Mouse (Mus musculus): Measurements from ENCODE around the gene Tnip1.

Gene Tnip1

GRCm38 (mm10) chr11:54932540-54932939, 30.2 kb downstream of the Tnip1 start:
- DNase-seq (ENCODE audit: low spot score) = no peak

GRCm38 (mm10) chr11:54931405-54932093, 31.2 kb downstream of the Tnip1 start:
- DNase-seq (ENCODE audit: low spot score) = peak; percentile 38

DNA sequence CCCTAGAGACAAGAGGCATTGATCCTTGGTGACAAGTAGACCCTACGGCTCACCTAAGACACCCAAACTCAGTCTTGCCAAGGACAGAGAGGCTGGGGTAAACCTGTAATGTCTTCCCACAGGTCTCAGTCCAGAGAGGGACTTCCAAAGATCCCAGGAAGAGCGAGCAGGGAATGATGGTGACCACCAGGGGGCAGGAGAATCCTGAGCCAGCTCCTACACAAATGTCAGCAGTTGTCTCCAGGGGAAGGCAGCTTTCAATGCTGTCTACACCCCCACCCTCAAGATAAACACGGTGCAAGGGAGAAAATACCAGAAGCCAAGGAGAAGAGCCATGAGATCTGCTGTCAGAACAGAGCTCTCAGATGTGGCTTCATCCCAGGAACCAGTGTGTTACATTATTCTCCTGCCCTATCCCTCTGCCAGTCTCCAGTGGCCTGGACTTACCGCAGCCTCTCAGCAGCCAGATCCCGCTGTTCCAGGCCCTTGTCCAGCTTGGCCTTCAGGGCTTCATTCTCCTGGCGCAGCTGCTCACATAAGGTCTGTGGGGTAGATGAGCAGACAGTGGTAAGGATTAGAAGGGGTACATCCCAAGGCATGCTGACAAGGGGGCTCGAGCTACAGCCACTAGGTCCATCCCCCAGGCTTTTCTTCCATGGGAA, 32.3 kb downstream of the Tnip1 start:
- DNase-seq (ENCODE audit: low spot score) = no peak

- DNase-seq (ENCODE audit: low spot score) = no peak
Measured at GRCm38 (mm10) chr11:54929744-54930143, 33.0 kb downstream of the Tnip1 start.

DNA sequence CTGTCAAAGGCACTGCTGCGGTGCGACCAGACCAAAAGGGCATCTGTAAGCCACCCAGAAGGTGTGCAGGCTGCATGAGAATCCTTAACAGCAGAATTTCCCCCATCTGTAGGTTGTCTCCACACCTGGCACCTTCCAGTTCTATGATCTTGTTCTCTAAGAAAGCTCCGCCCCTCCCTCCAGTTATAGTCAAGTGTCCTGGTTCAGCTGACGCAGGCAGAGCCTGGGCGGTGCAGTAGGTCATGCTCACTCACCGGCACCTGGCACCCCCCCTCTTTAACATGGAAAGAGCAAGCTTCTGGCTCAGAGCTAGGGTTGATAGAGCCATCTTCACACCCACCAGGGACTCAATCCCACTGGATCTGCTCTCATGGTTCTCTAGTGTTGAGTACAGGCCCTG, 33.4 kb downstream of the Tnip1 start:
- no peak for DNase-seq (ENCODE audit: low spot score)

- DNase-seq (ENCODE audit: low spot score) = no peak
Measured at GRCm38 (mm10) chr11:54928886-54929285, 33.8 kb downstream of the Tnip1 start.

- no peak for DNase-seq (ENCODE audit: low spot score)
Measured at GRCm38 (mm10) chr11:54928219-54928618, 34.5 kb downstream of the Tnip1 start.

- peak; percentile 29 for DNase-seq (ENCODE audit: low spot score)
Measured at GRCm38 (mm10) chr11:54927346-54928140, 35.2 kb downstream of the Tnip1 start.

DNA sequence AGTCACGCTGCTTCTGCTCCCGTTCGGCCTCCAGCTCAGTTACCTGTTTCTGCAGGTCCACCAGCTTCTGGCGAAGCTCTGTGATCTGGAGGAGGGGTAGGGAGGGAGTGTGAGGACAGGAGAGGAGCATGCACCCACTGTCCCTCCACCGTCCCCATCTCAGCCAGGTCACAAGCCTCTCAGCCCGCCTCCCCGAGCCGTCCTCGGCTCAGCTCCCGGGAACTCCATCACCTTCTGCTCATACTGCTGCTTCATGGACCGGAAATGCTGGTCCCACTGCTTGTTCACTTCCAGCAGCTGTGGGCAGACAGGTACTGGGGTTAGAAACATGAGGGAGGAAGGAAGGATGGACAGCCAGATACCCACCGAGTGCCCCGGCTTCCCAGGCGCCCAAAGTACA, 38.6 kb downstream of the Tnip1 start:
- DNase-seq (ENCODE audit: low spot score) = no peak

- DNase-seq (ENCODE audit: low spot score) = no peak
Measured at GRCm38 (mm10) chr11:54922488-54922887, 40.2 kb downstream of the Tnip1 start.

DNA sequence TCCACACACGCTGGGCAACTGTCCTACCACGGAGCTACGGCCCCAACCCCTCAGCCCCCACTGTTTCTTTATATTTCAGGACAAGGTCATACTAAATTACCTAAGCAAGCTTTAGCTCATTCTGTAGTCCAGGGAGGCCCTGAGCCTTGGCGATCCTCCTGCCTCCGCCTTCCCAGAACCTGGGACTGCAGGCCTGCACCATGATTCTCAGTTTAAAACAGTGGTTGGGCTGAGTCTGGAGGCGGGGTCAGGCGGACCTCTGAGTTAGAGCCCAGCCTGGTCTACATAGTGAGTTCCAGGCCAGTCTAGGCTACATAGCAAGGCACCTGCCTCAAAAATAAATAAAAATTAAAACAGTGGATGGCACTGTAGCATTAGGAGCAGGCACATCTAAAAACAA, 40.9 kb downstream of the Tnip1 start:
- no peak for DNase-seq (ENCODE audit: low spot score)

- no peak for DNase-seq (ENCODE audit: low spot score)
Measured at GRCm38 (mm10) chr11:54920973-54921580, 41.6 kb downstream of the Tnip1 start.

DNA sequence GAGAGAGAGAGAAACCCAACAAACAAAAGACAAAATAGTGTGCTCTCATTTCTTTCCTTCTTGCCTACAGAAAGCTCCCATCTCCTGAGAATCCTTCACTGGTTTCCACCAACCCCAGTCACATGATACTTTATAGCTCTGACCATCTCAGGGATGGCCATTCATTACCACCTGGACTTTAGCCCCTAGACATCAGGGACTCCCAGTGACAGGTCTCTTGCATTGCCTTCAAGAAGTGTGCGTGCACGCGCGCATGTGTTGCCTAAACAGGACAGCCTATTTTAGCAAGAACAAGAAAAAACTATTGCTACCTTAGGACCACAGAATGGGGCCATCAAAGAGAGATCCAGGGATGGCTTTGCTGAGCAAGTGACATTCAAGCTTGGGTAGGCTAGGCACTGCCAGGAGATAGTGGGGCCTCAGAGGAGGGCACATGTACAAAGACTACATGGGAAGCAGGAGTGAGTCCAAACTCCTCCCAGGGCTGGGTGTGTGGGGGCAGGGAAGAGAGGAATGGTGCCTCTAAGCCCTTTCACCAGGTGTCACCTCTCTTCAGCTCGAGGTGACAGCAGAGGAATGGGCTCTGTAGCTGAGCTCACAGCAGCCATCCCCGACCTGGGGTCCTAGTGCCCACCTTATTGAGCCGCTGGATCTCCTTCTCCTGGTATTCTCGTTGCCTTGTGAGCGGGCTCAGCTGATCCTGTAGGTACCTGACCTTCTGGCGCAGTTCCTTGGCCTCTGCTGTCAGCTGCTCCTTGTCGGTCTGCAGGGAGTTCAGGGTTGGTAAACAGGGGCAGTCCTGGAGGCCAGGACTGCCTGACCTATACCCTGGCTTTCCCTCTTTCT, 42.4 kb downstream of the Tnip1 start:
- DNase-seq (ENCODE audit: low spot score) = no peak

DNA sequence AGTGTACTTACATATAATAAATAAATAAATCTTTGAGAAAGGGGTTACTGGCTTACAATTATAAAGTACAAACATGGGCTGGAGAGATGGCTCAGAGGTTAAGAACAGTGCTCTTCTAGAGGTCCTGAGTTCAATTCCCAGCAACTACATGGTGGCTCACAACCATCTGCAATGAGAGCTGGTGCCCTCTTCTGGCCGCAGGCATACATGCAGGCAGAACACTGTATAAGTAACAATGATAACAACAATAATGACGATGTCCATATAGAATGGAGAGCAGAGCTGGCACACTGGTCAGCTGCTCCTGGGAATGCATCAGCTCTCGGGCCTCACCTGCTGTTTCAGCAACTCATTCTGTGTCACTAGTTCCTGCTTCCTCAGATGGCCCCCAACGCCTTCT, 44.4 kb downstream of the Tnip1 start:
- DNase-seq (ENCODE audit: low spot score) = no peak

DNA sequence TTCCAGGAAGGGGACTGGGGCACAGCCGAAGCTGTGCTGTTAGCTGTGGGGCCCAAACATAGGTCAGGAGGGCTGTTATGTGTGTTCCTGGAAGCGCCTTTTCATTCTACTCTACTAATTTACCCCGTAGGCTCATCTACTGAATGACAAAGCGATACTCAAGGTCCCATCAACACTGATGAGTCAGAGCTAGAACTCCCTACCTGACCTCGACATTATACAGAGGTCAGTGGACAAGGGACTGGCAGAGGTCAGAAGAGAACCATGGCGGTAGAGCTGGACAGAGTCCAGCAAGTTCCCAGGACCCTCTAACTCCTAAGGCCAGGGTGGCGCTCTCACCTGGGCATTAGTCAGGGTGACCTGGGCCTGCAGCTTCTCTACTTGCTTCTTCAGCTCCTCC, 45.3 kb downstream of the Tnip1 start:
- no peak for DNase-seq (ENCODE audit: low spot score)

- no peak for DNase-seq (ENCODE audit: low spot score)
Measured at GRCm38 (mm10) chr11:54913841-54914240, 48.9 kb downstream of the Tnip1 start.

- DNase-seq (ENCODE audit: low spot score) = no peak
Measured at GRCm38 (mm10) chr11:54912503-54913316, 50.0 kb downstream of the Tnip1 start.

DNA sequence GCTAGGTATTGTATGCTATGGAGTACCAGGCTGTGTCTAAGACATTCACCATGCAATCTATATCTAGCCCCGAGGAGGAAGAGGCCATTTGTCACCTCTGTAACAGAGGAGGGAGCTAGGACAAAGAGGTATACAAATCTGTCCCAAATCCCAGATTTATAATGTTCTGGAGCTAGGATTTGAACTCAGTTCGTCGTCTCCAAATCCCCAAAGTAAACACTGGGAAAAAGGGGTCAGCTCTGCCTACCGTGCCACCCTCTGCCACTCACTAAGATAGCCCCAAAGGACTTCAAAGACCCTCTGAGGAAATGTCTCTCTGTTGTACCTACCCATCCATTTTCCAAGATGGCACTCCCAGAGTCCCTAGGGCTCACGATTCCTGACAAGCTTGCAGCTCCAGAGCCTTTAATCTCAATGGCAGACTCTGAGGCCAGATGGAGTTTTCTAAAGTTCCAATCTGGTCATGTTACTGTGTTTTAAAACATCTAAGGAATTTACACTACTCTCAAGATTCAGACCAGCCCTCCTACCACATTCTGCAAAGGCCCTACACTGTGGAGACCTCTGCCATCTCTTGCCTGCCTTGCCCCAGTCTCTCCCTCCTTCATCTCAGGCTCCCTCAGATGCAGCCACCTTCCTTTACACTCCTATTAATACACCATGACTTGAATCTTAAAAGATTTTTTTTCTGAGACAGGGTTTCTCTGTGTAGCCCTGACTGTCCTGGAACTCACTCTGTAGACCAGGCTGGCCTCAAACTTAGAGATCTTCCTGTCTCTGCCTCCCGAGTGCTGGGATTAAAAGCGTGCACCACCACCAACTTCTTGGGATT, 50.8 kb downstream of the Tnip1 start:
- no peak for DNase-seq (ENCODE audit: low spot score)

DNA sequence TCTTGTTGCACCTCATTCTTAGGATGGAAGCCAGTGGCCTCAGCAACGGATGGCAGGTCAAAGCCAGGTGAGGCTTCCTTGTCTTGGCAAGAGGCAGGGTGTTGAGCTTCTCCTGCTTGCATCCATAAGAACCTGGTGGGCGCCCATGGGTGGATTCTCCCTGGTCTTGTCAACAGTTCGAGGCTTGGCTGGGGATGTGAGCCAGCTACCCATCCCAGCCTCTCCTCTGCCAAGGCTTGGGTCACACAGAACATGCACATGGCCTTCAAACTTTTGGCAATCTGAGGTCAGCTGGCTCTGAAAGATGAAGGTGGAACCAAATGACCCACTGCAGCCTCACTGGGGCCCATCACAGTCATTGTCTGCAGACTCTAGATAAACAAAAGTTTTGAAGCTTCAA, 51.5 kb downstream of the Tnip1 start:
- DNase-seq (ENCODE audit: low spot score) = no peak

- DNase-seq (ENCODE audit: low spot score) = no peak
Measured at GRCm38 (mm10) chr11:54910081-54910665, 52.5 kb downstream of the Tnip1 start.
